Mouse (Mus musculus) cerebellum, adult (tissue): Measurements from ENCODE around the gene Hap1.
"Not testable (repeated sequence)": the region's sequence is repeated elsewhere in the genome, so short reads cannot be mapped to it uniquely, and the experiment has no call there.

Experiments
- ATAC-seq: cut with Nextera tagmentation; 2 replicates; pipeline ENCODE4 v1.9.2; 2017; ENCODE audit warnings: mild to moderate bottlenecking, moderate library complexity, mixed read lengths; ENCODE audit not compliant: insufficient number of reproducible peaks, low FRiP score, low TSS enrichment

Hap1 gene

DNA sequence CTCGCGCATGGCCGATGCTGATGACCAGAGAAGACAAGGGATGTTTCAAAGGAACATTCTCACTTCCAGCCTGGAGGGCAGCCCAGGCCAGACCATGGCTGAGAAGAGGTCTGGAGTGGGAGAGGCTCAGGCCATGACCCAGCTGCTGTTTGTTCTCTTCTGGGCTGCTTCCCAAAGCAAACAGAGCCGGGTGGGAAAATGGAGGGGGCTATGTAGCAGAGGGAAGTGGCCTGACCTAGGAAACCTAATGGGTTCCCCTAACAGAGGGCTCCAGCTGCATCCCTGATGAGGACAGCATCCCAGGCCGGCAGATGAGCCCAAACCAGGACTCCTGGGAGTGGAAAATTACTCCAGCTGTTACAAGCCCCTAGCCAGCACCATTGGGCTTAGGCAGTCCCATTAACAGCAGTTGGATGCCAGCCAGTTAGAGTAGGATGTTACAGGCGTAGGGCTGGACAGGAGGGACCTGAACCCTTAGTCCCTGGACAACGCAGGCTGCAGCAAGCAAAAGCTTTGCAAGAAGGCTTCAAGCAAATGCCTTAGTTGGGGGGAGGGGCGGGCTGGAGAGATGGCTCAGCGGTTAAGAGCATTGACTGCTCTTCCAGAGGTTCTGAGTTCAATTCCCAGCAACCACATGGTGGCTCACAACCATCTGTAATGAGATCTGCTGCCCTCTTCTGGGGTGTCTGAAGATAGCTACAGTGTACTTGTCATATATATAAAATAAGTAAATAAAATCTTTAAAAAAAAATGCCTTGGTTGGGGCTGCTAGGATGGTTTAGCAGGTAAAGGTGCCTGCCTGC, 35.4 kb upstream of the Hap1 start:
- no peak for ATAC-seq

DNA sequence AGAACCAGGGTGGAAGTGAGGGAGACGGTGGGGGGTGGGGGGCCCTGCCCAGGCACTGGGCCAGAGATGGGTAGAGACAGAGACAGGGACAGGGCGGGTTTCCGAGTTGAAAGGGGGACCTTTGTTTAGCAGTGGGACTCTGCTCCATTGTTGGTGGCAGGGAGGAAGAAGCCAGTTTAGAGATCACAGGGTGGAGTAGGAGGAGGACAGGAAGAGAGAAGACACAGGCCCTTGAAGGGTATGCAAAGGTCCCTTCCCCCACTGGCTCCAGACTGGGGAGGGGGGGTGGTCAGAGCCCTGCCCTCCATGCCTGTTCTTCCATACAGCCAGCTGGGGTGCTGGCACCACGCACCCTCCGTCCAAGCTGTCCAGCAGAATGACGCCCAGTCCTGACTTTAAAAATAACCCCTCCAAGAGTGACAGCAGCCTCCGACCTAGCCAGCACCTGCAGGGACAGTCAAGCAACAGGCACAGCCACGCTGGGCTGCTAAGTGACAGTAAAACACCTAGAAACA, 34.1 kb upstream of the Hap1 start:
- peak; percentile 67; the same call in 1 of the 2 replicates for ATAC-seq

DNA sequence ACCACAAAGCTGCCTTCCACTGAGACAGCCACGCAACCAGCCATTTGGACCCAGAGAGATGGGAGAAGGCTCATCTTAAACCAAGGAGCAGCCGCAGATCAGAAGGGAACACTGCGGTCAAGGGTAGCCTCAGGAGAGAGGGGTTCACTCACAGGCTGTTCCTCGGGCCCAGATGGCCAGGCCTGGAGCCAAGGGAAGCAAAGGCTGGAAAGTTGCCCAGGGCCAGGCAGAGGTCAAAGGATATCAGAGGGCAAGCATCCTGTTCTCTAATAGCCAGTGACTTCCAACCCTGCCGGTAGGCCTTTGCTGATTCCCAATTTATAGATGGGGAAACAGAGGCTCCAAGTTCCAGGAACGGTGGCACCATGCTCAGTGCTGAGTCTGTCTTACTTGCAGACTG, 32.7 kb upstream of the Hap1 start:
- no peak for ATAC-seq

DNA sequence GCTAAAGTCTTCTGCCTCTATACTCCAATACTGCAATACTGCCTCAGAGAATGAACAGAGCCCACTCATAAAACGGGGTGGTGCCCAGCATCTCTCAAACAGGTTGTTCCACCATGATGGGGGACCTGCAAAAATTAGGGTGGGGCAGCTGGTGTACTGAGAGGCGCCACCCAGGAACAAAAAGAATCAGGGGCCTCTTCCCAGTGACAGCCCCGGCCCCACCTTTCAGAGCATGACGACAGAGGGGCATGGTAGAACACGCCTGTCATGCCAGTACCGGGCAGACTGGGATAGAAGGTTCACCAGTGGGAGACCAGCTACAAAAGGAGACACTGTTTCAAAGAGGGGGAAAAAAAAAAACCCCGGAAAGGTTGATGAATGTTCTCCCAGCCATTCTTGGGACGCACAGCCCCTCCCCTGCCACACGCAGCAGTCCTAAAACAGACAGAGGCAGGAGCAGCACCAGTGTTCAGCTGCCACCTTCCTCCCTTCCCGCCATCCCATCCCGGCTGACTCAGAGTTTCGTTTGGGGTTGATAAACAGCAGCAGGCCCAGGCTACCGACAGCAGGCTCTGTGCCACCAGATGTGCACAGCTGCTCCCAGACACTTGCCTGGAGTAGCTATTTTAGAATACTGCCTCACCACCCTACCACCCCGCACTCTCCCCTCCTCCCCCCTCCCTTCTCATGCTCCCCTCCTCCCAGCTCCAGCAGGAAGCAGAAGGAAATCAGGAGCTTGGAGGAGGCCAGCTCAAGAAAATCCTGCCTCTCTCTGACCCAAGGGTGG, 31.9 kb upstream of the Hap1 start:
- no peak for ATAC-seq

DNA sequence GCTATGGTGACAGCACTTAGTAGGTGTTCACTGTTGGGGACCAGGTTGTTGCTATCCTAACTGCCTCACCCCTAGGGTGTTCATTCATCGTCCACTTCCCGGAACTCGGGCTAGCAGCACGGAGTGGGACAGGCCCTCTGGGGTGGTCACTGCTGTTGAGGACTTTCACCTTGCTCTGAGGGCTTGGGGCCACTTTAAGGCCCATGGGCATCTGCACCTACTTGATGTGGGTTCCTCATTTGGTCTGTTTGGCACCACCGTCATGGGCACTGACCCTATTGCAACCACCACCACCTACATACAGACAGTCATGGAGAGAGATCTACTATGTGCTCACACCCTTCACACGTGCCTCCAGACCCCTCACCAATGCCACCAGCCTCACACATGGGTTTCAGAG, 31.2 kb upstream of the Hap1 start:
- no peak for ATAC-seq

DNA sequence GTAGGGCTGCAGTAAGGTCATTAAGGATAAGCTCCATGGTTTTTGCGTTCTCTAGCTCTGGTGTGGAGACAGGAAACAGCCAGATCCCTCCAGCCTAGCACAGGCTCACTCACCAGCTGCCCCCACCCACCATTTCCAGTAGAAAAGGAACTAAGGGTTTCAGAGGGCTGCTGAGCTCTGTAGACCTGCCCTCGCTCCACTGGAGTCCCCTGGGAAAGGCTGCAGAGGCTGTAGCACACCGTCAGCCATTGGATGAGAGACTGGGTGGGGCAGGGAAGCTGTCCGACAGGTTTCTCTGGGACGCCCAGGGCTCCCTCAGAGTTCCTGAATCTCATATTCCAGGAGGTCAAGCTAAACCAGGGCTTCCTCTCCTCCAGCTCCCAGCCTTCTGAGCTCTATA, 30.7 kb upstream of the Hap1 start:
- ATAC-seq = no peak

DNA sequence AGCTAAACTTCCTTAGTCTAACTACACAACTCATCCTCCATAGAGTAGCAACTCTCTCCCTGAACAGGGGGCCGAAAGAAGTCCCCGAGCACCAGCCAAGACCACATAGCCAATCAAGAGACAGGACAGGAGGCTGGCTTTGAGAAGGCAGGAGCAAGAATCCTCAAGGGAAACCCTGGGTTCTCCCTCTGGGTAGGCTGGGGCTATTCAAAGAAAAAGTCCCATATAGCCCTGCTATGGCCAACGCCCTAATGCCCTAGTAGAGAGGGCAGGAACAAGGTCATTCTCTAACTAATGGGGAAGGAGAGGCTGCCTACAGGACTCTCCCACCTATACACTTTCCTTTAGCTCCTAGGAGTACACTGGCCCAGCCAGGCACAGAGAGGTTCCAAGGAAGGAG, 29.1 kb upstream of the Hap1 start:
- no peak for ATAC-seq

DNA sequence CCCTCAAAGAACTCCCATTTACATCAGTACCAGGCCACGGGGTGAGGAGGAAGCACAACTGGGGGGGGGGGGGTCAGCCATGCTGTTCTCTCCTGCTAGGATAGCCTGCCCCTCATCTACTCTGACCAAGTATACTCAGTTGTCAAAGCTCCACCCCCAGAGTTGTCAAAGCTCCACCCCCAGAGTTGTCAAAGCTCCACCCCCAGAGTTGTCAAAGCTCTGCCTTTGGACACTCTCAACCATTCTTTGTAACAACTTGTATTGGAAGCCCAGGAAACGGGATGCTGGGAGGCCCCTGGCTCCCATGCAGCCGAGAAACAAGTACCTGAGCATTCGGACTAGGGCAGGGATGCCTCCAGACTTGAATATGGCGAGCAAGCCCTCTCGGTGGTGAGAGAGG, 26.8 kb upstream of the Hap1 start:
- no peak for ATAC-seq

DNA sequence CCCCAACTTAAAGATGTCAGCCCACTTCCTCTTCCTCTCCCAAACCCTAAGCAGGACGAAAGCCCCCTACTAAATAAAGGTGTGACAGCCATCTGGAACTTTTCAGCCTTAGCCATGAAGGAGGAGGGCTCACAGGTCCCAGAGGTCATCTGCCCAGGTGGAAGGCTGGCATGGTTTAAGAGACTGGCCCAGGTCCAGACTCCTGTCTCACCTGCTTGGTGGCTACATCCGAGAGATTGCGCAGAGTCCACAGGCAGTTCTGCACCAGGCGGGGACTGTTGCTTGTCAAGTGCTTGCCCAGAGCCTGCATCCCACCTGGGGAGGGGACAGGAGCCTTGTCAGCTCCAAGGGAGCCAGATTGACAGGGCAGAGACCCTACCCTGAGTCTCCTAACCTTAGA, 23.4 kb upstream of the Hap1 start:
- no peak for ATAC-seq

DNA sequence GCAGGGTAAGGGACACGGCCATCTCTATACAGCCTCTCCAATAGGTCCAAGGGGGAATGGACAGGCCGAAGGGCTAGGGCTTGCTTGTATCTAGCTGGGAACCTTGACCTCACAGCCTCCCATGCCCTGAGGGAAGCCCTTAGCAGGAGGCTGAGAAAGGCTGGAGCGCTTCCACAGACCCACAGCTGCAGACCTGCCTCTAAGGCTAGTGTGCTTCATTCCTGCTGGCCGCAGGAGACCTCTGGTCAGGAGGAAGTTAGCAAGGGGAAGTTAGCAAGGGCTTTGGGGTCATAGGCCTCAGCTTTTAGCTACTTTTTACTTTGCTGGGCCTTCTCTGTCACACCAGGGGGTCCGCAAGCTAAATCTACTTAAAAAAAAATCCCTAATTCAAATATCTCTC, 22.5 kb upstream of the Hap1 start:
- no peak for ATAC-seq

DNA sequence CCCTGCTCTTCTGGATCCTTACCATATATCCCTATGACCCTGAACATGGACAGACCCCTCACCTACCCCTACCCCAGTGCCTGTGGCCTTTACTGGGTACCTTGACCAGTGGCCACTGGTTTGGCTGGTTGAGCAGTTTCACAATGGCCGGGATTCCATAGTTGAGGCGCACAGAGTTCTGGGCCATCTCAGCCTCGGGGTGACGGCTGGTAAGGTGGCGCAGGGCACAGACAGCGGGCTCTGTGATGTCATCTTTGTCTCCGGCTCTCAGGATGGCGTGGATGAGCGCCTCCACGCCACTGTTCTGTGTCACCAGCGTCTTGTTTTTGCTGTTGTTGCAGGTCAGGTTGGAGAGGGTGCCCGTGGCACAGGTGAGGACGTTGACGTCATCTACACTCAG, 22.1 kb upstream of the Hap1 start:
- ATAC-seq = no peak

DNA sequence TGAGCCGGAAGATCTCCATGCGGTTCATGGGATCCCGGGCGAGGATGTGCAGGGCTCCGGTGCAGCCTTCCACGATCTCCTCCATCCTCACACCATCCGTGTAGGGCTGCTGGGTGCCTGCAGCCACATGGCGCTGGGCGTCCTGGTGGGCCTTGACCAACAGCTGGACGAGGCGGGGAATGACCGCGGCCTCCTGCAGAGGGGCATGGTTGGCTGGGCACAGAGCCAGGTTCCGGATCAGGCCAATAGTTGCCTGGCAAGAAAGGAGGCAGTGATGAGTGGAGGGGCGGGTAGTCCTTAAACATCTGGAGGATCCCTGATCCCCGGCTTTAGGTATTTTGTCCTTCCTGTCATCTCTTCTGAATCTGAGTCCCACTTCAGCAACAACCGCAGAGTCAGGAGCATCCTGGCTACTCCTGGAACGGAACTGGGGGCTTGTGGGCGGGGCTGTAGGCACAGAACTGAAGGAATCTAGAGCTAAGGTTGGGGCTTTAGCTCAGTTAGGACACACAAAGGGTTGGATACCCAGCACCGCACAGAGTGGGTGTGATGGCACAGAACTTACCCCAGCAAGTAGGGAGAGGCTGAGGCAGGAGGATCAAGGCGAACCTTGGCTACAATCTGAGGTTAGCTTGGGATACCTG, 20.9 kb upstream of the Hap1 start:
- no peak for ATAC-seq

DNA sequence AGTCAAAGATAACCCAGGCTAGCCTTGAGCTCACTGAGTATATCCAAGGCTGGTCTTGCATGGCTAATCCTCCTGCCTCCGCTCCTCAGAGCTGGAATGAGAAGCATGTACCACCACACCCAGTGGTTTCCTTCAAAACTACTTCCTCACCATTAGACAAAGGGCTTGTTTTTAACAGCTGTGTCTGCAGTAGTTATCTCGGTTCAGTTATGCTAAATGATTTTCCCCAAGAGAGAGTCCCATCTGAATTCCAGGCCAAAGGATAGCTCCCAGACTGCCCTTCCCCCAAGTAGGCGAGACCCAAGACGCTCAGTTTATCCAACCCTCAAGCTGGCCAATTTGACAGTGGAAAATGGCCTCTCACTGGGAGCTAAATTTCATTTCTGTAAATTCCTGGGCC, 20.1 kb upstream of the Hap1 start:
- no peak for ATAC-seq

DNA sequence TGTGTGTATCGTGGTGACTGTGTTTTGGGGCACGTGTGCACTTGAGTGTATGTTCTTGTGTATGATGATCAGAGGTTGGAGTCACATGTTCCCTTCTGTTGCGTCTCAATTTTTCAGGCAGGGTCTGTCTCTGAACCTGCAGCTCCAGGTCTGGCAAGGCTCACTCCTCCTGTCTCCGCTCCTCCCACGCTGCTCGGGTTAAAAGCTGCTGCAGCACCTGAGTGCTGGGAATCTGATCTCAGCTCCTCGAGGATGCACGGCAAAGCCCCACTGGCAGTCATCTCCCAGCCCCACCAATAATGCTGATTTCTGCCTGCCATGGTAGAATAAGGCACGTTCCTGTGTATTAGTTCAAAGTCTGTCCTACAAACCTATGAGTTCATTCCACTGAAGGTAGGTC, 19.2 kb upstream of the Hap1 start:
- ATAC-seq = no peak

DNA sequence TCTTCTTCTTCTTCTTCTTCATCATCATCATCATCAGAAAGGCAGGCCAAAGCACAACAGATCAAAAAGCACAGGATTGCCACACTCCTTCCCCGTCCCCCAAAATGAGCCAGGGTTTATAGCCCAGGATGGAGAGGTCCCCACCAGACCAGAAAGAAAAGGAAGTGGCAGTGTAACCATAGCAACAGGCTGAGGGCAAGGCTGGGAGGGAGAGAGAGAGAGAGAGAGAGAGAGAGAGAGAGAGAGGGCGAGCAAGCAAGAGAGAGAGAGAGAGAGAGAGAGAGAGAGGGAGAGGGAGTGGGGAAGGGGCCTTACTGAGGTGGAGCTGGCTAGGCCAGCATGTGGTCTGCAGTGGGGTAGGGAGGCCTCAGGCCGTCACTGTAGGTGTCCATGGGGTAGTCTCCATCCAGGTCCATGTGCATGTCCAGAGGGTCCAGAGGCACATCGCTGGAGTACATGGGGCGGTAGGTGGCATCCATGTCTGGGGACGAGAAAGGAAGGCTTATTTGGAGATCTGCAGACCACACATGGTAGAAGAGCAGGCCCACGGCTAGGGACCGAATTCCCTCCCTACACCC, 16.1 kb upstream of the Hap1 start:
- no peak for ATAC-seq

DNA sequence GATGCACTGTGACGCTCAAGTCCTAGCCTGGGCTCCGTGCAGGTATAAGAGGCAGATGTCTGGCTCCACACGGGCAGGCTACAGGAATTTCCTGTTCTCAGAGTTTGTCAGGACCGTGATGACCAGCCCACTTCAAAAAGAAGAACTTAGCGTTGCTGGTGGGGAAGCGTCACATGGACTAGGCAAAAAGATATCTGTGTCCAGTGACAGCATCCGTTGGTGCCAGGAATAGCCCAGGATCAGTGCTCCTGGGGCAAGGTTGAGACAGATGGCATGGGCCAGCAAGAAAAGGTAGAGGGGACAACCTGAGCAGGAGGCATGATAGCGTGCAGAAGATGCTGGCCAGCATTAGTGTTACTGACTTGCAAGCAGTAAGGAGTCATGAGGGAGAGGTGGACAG, 13.9 kb upstream of the Hap1 start:
- ATAC-seq = no peak

DNA sequence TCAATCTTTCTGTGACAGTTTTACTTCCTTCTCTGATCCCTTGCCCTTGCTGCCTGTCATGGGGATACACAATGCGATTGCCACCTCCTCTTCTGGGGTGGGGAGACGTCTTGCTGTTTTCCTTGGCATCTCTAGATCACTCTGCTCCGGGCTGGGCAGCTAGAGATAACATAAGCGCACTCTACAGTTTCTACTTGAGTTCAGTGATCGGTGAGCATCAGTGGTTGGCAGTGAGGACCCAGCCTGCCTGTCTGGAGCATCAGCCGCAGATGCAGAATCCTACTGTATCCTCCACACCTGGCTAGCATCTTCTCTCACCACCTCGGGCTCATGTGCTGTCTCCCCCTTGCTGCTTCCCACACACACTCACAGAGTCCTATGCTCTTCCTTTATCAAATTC, 13.2 kb upstream of the Hap1 start:
- no peak for ATAC-seq

DNA sequence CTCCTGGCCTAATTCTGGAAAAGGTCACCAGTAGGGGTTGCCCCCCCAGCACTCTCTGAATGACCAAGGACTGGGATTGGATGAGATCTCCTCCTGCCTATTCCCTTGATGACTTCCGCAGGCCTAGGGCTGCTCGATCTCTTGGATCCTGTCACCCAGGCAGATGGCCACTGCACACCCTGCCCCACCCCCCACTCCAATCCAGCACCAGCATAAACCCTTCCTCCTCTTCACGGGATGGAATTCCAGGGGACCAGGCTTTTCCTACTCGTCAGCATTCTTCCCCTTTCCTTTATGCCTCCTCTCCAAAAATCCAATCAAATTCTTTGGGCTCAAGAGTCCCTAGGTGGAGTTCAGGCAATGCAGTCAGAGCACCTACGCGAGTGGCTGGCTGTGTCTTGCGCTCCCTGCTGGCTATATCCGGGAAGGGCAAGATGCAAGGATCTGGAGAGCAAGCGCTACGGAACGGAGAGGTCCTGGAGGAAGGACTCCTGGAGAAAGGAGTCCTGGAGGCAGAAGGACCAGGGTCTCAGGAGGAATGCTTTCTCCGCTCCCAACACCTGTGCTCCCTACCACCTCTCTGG, 7.1 kb upstream of the Hap1 start:
- ATAC-seq = 0 out of 2 replicates have a peak, but pooled peaks have one; percentile 50

DNA sequence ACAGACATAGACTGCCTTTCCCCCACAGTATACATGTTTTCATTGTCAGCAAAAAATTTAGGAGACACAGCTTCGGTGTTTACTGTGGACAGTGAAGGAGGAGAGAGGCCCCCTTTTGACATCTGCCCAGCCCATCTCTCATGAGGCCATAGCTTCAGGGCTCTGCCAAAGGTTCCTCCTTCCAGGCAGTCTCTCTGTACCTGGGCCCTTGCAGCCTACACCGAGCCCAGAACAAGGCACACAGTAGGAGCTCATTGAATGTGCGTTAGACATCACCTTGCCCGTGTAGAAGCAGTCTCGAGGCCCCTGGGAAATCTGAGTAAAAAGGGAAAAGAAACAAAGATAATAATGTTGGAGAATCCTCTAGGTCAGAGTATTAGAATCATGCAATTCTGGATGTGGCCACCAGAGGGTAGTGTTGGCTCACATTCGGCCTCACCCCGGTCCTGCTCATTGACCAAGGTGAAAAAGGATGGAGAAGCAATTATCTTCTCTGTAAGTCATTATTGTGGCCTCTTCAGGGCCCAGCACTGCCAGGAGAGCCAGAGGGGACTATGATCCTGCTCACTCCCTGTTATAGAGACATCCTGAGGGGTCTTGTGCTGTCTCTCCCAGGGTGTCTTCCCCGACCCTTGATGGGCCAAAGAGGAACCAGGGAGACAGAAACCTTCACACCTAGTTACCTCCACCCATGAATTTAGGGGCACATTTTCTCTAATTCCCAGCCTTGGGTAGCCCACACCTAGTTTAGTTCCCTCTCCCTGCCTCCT, 6.5 kb upstream of the Hap1 start:
- peak; percentile 56; the same call in 1 of the 2 replicates for ATAC-seq

DNA sequence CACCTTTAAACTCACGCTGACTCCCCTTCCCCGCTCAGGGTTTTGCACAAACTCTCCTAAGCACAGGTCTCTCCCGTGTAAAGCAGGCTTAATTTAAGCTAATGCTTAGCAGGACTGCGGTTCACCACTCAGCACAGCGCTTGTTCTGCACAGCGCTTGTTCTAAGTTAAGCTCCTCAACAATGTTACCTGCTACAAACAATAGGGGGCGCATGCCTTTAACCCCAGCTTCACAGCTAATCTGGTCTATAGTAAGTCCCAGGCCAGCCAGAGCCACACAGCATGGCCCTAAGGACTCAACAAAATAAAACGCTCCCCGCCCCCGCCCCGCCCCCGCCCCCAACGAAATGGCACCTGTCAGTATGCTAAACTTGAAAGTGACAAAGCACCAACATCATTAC, 5.1 kb upstream of the Hap1 start:
- not testable (repeated sequence) for ATAC-seq
